Mouse (Mus musculus): Measurements from ENCODE around the gene Sprr2b. TPM values are rescaled to one million over a fixed set of nuclear protein-coding genes. Genes with fewer than 3 reads are reported as not detected.

Gene Sprr2b
- polyA plus RNA-seq (2012; rRNA removed), result not detected in 2 replicates

DNA sequence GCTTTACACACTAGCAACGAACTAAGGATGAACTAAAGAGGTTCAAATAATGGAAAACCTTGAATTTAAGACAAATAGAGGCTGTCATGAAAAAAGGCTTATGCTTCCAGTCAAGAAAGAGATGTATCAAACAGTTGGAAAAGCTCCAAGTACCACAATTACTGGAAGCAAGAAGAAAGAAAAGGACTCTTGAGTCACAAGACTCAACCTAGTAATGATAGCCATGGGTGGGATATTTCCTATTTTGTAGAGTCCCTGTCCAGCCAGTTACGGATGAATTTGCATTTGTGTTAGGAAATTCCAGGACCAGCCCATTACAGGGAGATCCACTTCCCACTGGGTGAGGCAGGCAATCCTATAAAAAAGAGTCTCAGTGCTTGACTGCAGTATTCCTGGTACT, at the start of gene Sprr2b:
Sprr2b (plus strand) TSS at position 301 of the 400 bp plus-strand sequence.

DNA sequence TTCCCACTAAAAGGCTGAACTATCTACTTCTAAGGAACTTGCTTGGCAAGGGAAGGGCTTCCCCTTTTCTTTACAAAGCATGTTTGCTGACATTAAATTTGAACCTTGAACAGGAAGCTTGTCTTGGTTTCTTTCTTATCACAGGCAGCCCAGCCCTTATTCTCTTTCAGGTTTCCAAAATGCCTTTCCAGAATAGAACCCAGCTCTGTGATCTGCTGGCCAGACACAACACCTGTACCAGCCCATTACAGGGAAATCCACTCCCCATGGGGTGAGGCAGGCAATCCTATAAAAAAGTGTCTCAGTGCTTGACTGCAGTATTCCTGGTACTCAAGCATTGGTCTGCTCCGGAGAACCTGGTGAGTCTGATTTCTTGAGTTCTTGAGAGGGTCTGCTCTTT, 31.3 kb upstream of the Sprr2b start, which contains the start of gene Sprr2a3:
Sprr2a3 (plus strand) TSS at position 317 of the 400 bp plus-strand sequence.

GRCm38 (mm10) chr3:92338840-92339239, 22.4 kb downstream of the Sprr2b start, which contains the start of gene Sprr2d:
Sprr2d (plus strand) TSS chr3:92339140.

DNA sequence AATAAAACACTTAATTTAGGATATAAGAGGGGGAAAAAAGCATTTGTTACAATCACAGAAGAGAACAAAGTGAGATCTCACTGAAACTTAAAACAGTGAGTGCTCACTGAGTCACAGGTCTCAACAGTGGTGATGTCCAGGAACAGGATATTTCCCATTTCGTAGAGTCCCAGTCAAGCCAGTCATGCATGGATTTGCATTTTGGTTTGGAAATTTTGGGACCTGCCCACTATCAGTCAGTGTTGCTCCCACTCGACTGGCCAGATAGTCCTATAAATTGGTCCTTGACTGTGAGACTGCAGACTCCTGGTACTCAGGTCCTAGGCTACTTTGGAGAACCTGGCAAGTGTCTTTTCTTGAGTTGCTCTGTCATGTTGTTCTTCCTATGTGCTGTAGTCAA, 35.4 kb downstream of the Sprr2b start, which contains the start of gene Sprr2e:
Sprr2e (plus strand) TSS at position 301 of the 400 bp plus-strand sequence.

GRCm38 (mm10) chr3:92364887-92365286, 48.5 kb downstream of the Sprr2b start, which contains the start of gene Sprr2f:
Sprr2f (plus strand) TSS chr3:92365187.

Other genes with a start within 250 kb of the Sprr2b start
- 3.9 and 6.2 TPM in 2 replicates for gene Lor, start 233.5 kb upstream of the Sprr2b start, polyA plus RNA-seq (2012; rRNA removed)
- gene Prr9, start 192.7 kb upstream of the Sprr2b start, polyA plus RNA-seq (2012; rRNA removed), result not detected in 2 replicates
- not detected in 2 replicates for gene Lelp1, start 173.9 kb upstream of the Sprr2b start, polyA plus RNA-seq (2012; rRNA removed)
- 0.08 TPM in 1 of 2 replicates, not detected in the other for gene Sprr2a1, start 100.8 kb upstream of the Sprr2b start, polyA plus RNA-seq (2012; rRNA removed)
- gene Sprr2a2, start 100.7 kb upstream of the Sprr2b start, polyA plus RNA-seq (2012; rRNA removed), result 0.95 and 5.4 TPM in 2 replicates
- gene Sprr2a3, start 31.2 kb upstream of the Sprr2b start, polyA plus RNA-seq (2012; rRNA removed), result 0.02 and 0.31 TPM in 2 replicates
- not detected in 2 replicates for gene Sprr2d, start 22.5 kb downstream of the Sprr2b start, polyA plus RNA-seq (2012; rRNA removed)
- gene Sprr2e, start 35.5 kb downstream of the Sprr2b start, polyA plus RNA-seq (2012; rRNA removed), result not detected in 2 replicates
- gene Sprr2f, start 48.6 kb downstream of the Sprr2b start, polyA plus RNA-seq (2012; rRNA removed), result not detected in 2 replicates
- gene Sprr2h, start 69.1 kb downstream of the Sprr2b start, polyA plus RNA-seq (2012; rRNA removed), result not detected in 2 replicates
- not detected in 2 replicates for gene Sprr2i, start 91.4 kb downstream of the Sprr2b start, polyA plus RNA-seq (2012; rRNA removed)
- not detected in 2 replicates for gene Sprr2j-ps, start 101.5 kb downstream of the Sprr2b start, polyA plus RNA-seq (2012; rRNA removed)
- gene Gm9774, start 112.8 kb downstream of the Sprr2b start, polyA plus RNA-seq (2012; rRNA removed), result 4.8 and 5.0 TPM in 2 replicates
- gene Sprr2k, start 116.0 kb downstream of the Sprr2b start, polyA plus RNA-seq (2012; rRNA removed), result not detected in 2 replicates
- gene Sprr1b, start 122.2 kb downstream of the Sprr2b start, polyA plus RNA-seq (2012; rRNA removed), result not detected in 2 replicates
- gene Sprr3, start 142.1 kb downstream of the Sprr2b start, polyA plus RNA-seq (2012; rRNA removed), result not detected in 2 replicates
- 0.40 TPM in 1 of 2 replicates, not detected in the other for gene Sprr1a, start 169.3 kb downstream of the Sprr2b start, polyA plus RNA-seq (2012; rRNA removed)
- not detected in 2 replicates for gene Sprr4, start 183.9 kb downstream of the Sprr2b start, polyA plus RNA-seq (2012; rRNA removed)
- gene 2310046K23Rik, start 217.9 kb downstream of the Sprr2b start, polyA plus RNA-seq (2012; rRNA removed), result not detected in 2 replicates

All from central nervous system, embryonic 14 days (tissue).